Mouse (Mus musculus) Patski (cell line): ENCODE results near the gene Gm10912. TPM values are rescaled to one million over a fixed set of nuclear protein-coding genes. Genes with fewer than 3 reads are reported as not detected.

Experiments
- ATAC-seq: fragments of 100-300 bp; one replicate; pipeline ENCODE4 v1.8.0; 2021
- CTCF ChIA-PET: fragments of 350-600 bp; sonication (Branson Sonifier 250); formaldehyde crosslinking; loops from one replicate; lab custom pipeline; 2022; ENCODE audit warnings: inconsistent platforms; lab: Charles Lee
- POLR2A ChIA-PET: fragments of 350-600 bp; sonication (Branson Sonifier 250); formaldehyde crosslinking; loops from one replicate; lab custom pipeline; 2022; ENCODE audit warnings: antibody characterized with exemption, inconsistent platforms; lab: Charles Lee
- DNase-seq: peaks from one replicate; pipeline ENCODE4 v3.0.0-alpha.2; 2011; ENCODE audit warnings: low read depth, low spot score
- H3K27me3 ChIP-seq: fragments of 371-371 bp; one replicate; pipeline ENCODE4 v1.5.1; 2021
- CTCF ChIP-seq: fragments of 100-300 bp; IDR thresholded peaks from one replicate; pipeline ENCODE4 v1.5.1; 2021
- in situ Hi-C: fragments of 300-500 bp; cut with MboI; formaldehyde crosslinking; loops from 3 replicates; pipeline ENCODE4 v1.11.1; 2018; ENCODE audit warnings: low pct_unique_long_range_greater_than_20kb, mixed read lengths
- polyA plus RNA-seq: library from polyadenylated mRNA; unstranded; gene quantifications from one replicate; pipeline ENCODE4 v1.2.3, GENCODE M21; 2021

Gene Gm10912
- polyA plus RNA-seq, 1 experiment from 2014 or later: not detected

GRCm38 (mm10) chr2:104114898-104115297, 49.3 kb downstream of the Gm10912 start:
- ATAC-seq: no peak
- ChIA-PET POLR2A (no interaction called here), CTCF (no interaction called here)
- in situ Hi-C loops: no loop called here
- no peaks in the 10 kb centered on the region for H3K27me3 ChIP-seq
- no peak for DNase-seq
- no peak for TF ChIP-seq CTCF

Other genes starting within 250 kb of the Gm10912 start
- gene Lmo2, start 107.8 kb upstream of the Gm10912 start, polyA plus RNA-seq: 0.63 TPM
- 40.4 TPM for gene Fbxo3, start 38.1 kb upstream of the Gm10912 start, polyA plus RNA-seq
- gene 4931422A03Rik, start 37.5 kb upstream of the Gm10912 start, polyA plus RNA-seq: 1.6 TPM
- not detected for gene Gm10799, start 2.7 kb downstream of the Gm10912 start, polyA plus RNA-seq
- gene Cd59b, start 4.0 kb downstream of the Gm10912 start, polyA plus RNA-seq: 12.3 TPM
- gene Cd59a, start 30.0 kb downstream of the Gm10912 start, polyA plus RNA-seq: 89.8 TPM
- gene A930018P22Rik, start 56.9 kb downstream of the Gm10912 start, polyA plus RNA-seq: not detected